Mouse (Mus musculus) adrenal gland, postnatal 14 days (tissue): ENCODE data around the gene Dis3l2. TPM values are rescaled to one million over a fixed set of nuclear protein-coding genes. Genes with fewer than 3 reads are reported as not detected.

Source experiments
- DNase-seq: peaks from one replicate; pipeline ENCODE4 v3.0.0; 2021; ENCODE audit warnings: mixed read lengths
- total RNA-seq: library from RNA; stranded (reverse); gene quantifications from 2 replicates; pipeline ENCODE4 v1.2.3, GENCODE M21; 2021

The Dis3l2 gene
- total RNA-seq, 1 experiment from 2014 or later: 15.7 TPM

GRCm38 (mm10) chr1:87011718-87012117, 308.1 kb downstream of the Dis3l2 start:
- no peak for DNase-seq

- no peak for DNase-seq
Measured at GRCm38 (mm10) chr1:87012606-87013005, 309.0 kb downstream of the Dis3l2 start.

- no peak for DNase-seq
Measured at GRCm38 (mm10) chr1:87020714-87021113, 317.1 kb downstream of the Dis3l2 start.

GRCm38 (mm10) chr1:87021584-87021983, 318.0 kb downstream of the Dis3l2 start:
- DNase-seq: no peak

GRCm38 (mm10) chr1:87023291-87024170, 319.9 kb downstream of the Dis3l2 start:
- no peak for DNase-seq

- no peak for DNase-seq
Measured at GRCm38 (mm10) chr1:87025021-87025420, 321.4 kb downstream of the Dis3l2 start.

- DNase-seq: peak; percentile 55
Measured at GRCm38 (mm10) chr1:87028786-87029185, 325.2 kb downstream of the Dis3l2 start.

- no peak for DNase-seq
Measured at GRCm38 (mm10) chr1:87030652-87031051, 327.0 kb downstream of the Dis3l2 start.

GRCm38 (mm10) chr1:87032466-87032865, 328.9 kb downstream of the Dis3l2 start:
- DNase-seq: no peak

GRCm38 (mm10) chr1:87035532-87036161, 332.0 kb downstream of the Dis3l2 start:
- DNase-seq: peak; percentile 70

- no peak for DNase-seq
Measured at GRCm38 (mm10) chr1:87036334-87036733, 332.7 kb downstream of the Dis3l2 start.

- no peak for DNase-seq
Measured at GRCm38 (mm10) chr1:87038477-87039070, 335.0 kb downstream of the Dis3l2 start.

GRCm38 (mm10) chr1:87041119-87041518, 337.5 kb downstream of the Dis3l2 start:
- DNase-seq: peak; percentile 79

GRCm38 (mm10) chr1:87041814-87042438, 338.3 kb downstream of the Dis3l2 start:
- DNase-seq: peak; percentile 83

GRCm38 (mm10) chr1:87050072-87050471, 346.5 kb downstream of the Dis3l2 start:
- DNase-seq: no peak

GRCm38 (mm10) chr1:87050700-87051099, 347.1 kb downstream of the Dis3l2 start:
- no peak for DNase-seq

- peak; percentile 31 for DNase-seq
Measured at GRCm38 (mm10) chr1:87051369-87051768, 347.8 kb downstream of the Dis3l2 start.

- no peak for DNase-seq
Measured at GRCm38 (mm10) chr1:87057075-87057474, 353.5 kb downstream of the Dis3l2 start.

- DNase-seq: no peak
Measured at GRCm38 (mm10) chr1:87059042-87059665, 355.5 kb downstream of the Dis3l2 start.

- DNase-seq: no peak
Measured at GRCm38 (mm10) chr1:87060913-87061312, 357.3 kb downstream of the Dis3l2 start.

- peak; percentile 69 for DNase-seq
Measured at GRCm38 (mm10) chr1:87070720-87071119, 367.1 kb downstream of the Dis3l2 start.

GRCm38 (mm10) chr1:87073776-87074175, 370.2 kb downstream of the Dis3l2 start:
- no peak for DNase-seq
